Mouse (Mus musculus) ovary, adult 18-20 months (tissue): ENCODE results near the gene Ercc1.
A peak's percentile ranks its signal among the peaks of the same experiment; 100 is the strongest.

ENCODE experiments used
- DNase-seq: peaks from one replicate; pipeline ENCODE4 v3.0.0; 2022; ENCODE audit warnings: low spot score, mixed read lengths

The Ercc1 gene

DNA sequence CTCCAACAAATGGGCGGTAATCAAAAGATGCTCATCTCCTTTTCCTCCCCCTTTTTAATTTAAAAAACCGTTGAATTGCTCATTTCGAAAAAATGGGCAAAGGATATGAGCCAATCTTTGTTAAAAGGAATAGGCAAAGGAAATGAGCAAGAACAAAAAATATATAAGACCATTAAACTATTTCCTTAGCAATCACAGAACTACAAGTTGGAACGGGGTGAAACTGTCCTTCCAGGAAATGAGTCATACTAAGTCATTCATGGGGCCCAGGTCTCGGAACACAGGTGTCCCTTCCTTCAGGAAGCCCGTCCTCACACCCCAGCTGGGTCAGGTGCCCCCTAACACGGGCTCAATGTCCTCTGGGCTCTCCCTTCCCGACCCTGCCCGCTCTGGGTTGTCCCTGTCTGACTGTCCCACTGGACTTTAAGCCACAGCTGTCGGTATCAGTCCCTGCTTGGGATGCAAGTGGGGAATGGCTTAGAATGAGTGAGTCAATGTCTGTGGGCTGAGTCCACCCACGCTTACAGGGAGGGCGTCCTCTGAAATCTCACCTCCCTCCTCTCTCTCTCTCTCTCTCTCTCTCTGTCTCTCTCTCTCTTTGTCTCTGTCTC is at the start of gene Ercc1:
Gene Ercc1, plus strand, starts transcription at position 542 of the 611 bp plus-strand sequence.
- DNase-seq, result no peak

DNA sequence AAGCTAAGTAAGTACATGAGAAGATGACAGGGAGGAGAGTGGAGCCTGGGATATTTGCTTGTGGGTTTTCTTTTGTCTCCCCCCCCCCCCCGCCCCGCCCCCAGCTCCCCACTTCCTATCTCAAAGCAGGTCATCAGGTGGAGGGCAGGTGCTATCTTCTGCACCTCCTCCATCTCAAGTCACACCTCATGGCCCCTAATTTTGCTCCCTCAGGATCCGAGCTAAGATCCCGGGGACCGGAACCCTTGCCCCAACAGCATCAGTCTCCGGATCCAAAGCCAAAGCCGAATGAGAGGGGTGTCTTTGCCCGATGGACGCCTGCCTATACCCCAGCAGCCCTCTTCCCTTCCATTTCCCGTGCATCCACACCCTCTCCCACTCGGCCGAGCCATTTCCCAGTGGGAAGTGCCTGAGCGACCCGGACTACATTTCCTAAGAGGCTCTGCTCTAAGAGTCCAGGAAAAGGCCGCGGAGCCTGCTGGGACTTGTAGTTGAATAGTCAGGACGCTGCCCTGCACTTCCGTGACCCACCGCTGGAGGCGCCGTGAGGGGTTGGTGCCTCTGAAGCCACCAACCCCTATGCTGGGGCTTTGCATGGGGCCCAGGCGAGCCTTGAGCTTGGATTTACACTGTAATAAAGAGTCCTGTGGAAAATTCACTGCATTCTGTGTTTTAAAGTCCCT is 48.9 kb upstream of the Ercc1 start:
- DNase-seq, result peak; percentile 85

DNA sequence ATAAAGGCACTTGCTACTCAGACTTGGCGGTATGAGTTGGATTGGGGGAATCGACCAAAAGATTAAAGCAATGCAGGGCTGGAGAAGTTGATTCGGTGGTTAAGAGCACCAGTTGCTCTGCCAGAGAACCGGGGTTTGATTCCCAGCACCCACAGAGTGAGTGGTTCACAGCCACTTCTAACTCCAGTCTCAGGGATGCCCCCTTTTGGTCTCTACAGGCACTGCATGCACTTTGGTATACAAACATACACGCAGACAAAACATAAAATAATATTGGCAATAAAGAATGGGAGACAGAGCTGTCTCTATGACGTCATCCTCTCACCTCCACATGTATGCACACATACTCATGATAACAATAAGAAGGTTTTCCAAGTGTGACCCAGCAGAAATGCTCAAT is 47.5 kb upstream of the Ercc1 start:
- DNase-seq, result no peak

DNA sequence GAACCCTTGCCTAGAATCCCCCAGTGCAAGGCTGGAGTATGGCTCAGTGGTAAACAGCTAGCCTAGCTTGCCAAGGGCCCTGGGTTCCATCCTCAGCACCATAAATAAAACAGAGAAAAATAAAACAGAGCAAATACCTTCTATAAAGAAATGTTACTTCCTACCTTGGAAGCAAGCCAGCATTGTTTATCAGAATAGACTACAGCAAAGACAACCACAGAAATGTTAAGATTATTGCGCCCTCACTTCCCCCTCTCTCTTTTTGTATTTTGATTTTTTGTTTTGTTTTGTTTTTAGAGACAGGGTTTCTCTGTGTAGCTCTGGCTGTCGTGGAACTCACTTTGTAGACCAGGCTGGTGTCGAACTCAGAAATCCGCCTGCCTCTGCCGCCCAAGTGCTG is 46.8 kb upstream of the Ercc1 start:
- DNase-seq, result no peak

DNA sequence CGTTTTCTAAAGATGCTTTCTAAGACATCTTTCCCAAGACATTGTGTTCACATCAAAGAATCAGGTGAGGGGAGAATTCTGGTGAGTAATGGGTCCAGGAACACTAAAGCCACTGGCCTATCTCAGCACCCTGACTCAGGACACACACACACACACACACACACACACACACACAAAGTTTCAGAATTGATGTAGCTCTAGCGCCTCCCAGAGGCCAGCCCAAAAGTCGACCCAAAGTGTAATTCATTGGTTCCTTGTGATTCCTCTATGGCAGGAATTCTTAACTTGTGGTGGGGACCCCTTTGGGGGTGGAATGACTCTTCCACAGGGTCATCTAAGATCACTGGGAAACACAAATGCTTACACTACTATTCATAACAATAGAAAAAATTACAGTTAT is 45.4 kb upstream of the Ercc1 start:
- no peak for DNase-seq

DNA sequence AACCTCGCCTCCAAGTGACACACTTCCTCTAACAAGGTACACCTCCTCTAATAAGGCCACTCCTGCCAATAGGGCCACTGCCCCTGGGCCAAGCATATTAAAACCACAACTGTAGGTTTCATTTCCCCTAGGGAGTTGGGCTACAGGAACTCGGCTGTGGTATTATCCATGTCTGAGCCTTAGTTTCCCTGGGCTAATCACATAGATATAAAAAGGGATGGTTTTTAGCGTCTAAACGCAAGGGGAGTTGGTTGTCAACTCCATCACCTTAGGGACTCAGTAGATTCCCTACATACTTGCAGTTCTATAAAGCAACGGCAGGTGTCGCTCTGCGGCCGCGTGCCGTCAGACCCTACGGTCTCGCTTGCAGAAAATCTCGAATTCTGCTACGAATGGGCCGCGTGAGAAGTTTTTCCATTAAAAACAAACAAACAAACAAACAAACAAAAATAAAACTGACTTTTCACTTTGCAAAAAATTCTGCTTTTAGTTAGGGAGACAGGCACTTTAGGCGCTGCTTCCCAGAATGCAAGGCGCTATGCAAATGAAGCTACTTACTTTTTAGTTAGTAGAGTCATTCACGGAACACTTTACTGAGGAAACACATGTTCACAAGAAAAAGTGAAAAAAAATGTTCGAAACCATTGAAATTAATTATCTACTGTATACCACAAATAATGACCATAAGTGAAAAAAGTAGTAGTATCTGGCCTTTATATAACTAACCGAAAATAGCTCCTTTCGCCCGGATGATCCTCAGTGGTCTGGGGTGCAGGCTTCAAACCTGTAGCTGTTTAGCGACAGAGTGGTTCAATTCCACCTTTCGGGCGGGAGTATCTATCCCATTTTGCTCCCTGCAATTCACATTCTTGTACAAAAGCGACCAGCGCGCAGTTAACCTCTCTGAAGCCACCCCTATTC is 43.8 kb upstream of the Ercc1 start:
- peak; percentile 56 for DNase-seq

DNA sequence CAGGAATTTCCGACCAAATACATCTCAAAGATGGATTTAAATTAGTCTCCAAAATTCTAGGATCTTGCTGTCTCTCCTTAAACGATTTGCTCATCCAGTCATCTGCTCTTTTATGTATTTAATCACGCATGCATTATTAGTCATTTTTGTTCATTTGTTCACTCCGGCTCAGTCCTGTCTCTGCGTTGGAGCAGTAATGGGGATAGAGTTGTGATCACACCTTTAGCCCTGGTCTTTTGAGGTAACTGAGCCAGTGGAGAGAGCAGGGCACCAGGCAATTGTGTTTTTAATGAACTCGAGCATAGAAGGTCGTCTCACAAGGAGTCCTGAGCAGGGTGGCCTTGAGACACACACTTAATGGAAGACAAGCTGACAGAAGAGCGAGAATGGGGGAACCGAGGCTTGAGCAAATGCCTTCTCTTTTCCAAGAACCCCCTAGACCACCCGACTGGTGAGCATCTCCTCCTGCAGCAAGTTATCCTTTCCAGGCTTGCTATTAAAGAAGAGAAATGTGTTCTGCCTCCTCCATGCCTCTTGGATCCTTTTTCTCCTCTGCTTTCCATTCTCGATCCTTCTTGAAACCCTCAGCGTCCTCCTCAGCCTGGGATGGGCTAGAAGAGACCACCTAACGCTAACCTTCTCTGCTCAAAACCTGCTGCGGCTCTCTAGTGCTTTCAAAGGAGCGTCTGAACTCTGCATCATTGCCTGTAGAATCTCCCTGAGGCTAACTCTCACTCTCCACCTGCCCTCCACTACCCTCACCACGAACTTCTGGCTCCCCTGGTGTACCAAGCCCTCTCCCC is 42.9 kb upstream of the Ercc1 start:
- DNase-seq, result no peak

DNA sequence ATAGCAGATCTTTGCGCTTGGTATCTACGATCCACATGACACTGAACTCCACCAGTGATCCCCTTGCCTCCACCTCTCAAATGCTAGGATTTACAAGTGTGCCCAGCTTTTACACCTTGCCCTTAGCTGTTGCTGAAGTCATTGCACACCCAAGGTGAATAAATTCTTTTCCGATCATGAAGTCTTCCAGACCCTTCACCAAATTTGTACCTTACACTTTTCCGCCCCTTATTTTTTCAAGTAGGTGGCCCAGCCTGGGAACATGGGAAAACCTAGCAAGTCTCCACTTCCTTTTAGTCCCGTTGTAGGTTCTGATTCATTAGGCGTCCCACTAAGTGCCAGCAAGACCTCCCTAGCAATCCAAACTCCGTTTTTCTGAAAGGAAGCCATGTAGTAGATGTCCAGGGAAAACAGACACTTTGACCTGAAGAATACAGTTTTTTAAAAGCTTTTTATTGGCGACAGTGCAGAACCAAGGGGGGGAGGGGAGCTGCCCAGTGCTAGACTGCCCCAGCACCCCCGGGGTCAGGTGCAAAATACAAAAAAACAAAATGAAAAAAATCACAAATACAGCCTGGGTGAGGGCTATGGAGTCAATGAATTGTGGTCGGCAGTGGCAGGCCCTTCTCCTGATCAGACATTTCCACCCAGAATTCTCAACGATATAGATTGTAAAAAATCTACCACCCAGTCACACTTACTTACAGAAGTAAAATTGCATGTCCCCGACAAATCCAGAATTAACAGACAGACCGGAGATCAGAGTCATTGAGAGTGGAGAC is 42.1 kb upstream of the Ercc1 start:
- DNase-seq, result no peak

DNA sequence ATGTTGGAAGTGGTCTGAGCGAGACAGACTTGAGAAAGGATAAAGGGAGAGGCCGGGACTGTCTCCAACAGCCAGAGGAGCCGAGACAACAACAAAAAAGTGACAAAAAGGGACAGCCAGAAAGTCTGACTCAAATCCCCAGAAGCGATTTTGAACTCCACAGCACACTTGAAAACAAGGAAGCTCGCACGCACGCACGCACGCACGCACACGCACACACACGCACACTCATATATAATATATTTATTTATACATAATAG is 41.6 kb upstream of the Ercc1 start:
- DNase-seq, result no peak

DNA sequence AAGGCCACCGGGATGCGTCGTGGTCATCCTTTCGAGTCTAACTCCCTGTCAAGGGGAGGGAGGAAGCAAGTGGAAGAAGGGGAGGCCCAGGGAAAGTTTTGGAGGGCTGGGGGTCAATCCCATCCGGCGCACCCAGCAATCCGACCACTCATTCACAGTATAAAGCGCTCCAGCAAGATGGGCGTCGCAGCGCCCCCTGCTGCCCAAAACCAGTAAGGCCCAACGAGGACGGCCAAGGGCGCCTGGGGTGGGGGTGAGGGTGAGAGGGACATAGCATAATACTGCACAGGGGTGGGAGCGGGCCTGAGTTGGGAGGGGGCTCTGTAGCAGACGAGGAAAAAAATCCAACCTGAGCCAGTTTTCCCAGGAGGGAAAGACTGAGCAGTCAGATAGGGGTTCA is 40.8 kb upstream of the Ercc1 start:
- peak; percentile 20 for DNase-seq

DNA sequence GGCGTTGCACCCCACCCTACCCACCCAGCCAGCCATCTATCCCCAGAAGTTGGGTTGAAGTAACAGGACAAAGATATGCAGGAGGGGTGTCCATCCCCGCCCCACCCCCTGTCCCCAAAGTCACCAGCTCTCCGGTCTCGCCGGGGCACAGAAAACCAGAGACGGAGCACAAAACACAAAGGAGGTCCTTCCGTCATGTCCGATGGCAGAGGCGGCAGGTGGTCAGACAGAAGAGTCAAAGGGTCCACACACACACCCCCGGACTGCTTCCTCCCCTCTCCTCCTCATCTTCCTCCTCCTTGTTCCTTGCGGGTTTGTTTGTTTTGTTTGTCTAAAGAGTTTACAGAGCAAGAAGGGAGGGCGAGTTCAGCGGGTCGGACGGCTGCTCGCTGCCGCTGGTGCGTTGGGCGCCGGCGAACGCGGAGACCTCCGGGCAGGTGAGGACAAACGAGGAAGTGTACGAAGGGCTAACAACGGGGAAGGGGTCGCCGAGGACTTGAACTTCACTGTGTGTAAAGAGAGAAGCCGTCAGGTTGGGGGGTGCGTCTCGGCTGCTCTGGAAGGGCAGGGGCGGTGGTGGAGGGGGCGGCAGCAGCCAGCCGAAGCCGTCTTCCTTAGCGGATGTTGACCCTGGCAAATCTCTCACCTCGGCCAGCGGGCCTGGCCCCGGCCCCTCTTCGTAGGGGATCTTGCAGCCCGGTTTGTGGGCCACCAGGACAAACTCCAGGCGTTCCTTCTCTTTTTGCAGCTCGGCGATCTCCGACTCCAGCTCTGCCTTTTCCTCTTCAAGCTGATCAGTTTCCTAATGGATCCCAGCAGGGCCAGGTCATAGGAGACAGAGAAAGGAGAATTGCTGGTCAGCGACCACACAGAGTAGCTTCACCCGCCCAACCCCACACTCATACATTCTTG is 39.8 kb upstream of the Ercc1 start:
- DNase-seq, result no peak

DNA sequence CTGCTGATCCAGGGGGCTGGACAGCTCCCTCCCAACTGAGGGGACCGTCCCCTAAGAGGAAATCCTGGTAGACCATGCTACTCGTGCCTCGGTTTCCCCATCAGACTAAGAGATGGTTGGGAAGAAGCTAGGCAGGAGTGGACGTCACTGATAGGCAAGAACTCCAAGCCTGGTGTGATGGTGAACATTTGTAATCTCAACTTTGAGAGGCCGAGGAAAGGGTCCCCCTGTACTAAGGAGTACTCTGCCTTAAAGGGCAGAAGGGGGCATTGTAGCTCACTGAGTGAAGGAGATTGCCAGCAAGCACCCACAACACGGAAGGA is 39.2 kb upstream of the Ercc1 start:
- DNase-seq, result no peak

DNA sequence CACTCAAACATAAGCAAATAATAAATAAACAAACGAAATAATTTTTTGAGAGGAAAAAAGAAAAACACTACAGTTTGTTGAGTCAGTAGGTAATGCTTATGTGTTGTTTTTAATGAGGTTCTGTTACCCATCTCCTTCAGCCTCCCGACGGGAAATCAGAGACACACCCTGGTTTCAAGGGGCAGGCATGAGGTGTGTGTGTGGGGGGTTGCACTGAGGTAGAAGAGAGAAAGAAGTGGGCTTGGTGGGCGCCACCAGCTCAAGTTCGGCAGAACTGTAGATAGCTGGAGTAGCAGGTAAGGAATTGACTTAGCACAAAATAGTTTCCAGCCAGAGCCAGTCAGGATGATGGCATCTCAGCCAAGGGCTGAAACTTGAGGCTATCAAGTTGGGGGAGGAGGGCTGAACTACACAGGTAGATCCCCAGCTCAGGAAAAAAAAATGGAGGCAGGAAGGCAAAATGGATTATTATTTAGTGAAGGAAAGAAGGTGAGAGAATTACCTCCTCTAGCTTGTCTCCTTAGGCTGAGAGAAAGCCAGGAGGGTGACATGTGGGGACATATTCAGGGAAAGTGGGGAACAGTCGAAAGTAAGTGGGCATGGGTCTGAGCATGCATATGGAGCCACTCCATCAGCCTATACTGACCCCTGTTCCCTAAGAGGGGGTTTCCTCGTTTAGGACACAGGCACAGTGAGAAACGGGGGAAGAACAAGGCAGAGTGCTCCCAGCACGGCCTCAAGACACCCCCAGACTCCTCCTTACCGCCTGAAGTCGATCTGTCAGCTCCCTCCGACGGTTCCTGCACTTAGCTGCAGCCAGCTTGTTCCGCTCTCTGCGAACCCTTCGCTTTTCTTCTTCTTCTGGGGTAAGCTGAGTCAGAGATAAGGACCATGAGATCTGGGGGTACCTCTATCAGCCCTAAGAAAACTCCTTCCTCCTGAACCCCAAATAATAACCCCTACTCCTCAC is 38.5 kb upstream of the Ercc1 start:
- DNase-seq, result no peak

DNA sequence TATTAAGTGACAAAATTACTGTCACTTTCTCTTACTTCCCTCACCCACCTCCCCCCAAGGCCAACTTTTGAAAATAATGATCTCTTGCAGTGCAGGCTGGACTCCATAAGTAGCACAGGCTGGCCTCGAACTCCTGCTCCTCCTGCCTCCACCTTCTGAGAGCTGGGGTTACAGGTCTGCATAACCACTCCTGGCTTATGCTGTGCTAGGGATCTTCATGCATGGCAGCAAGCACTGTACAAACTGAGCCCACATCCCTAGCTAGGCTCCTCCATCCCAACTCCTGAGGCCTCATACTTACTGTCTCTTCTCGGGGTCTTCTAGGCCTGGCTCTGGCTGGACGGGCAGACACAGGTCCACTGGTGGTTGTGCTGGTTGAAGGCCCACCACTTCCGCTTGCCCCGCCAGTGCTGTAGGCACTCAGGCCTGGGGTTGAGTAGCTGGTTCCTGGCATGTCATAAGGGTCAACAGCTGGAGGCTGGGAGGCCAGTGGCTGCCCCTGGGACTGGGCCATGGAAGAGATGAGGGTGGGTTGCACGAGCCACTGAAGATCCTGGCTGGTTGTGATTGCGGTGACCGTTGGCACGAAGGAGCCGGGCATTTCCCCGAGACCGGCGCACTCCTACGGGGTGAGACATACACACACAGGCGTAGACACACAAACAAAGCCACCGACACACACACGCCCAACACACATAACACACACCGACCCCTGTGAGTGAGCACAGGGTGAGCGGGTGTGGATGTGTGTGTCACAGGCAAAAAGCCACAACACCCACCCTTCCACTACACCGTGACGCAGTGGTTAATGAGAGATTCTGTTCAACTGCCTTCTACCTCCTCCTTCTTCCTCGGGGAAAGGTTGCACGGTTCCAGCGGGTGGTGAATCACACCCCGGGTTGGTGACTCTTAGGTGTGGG is 37.5 kb upstream of the Ercc1 start:
- DNase-seq, result no peak

DNA sequence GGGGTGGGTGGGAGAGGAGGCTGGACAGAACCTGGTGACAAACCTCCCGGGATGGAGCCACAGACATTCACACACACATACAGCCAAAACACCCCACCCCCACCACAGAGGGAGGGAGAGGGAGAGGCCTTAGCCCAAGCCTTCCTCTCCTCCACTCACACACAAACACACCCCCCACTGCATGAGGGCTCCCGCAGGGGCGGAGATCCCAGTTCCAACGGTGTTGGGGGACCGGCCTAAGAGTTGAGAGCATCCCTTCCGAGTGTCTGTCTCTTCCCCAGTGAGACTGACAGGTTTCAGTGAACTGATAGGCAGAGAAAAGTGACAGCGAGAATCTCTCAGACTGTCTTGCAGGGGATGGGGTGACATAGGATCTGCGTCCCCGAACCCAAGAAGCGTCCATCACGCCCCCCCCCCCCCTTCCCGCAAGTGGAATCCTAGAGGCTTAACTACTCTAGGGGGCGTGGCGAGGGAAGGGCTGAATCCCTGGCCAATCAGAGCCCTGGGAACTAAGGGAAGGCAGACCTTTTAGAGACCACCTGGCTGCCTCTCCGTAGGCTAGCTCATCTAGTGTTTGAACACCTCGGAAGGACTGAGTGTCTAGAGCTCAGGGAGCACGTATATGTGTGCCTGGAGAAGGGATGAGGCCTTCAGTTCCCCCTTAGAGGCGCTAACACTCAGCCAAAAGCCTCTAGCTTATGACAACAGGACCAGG is 36.7 kb upstream of the Ercc1 start:
- peak; percentile 67 for DNase-seq

DNA sequence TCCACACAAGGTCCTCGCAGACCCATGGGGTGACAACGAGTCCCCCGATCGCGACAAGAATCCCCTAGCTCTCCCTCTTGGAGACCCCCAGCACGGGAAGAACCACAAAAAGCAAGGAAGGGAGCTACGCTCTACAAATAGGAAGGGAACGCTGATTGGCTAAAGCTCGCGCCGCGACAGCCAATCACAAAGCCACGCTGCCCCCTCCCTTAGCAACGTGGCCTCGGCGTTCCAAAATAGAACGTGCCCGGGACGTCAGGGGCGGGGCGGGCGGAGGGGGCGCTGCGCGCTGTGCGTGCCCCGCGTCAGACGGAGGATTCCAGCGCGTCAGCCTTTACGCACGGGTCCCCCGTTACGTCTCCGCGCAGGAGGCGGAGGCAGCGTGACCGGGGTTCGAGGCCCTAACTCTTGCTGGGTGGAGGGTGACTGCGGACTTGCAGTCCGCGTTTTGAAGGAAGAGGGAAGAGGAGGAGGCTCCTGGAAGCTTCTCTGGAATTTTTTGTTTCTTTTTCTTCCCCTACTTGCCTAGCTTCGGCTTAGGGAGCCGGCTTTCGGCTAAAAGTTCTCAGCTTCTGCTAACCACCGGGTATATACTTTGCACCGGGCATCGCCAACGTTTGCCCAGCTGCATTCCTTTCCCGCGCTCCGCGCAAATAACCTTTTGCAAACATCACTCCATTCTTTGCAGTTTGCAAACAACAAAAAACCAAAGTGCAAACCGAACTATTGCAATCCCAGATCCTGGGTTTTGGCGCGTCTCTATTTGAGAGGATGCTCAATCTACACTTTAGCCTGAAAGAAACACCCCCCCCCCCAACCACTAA is 35.9 kb upstream of the Ercc1 start:
- DNase-seq, result peak; percentile 91
